Mouse (Mus musculus): Measurements from ENCODE around the gene Zbtb4.

The Zbtb4 gene

GRCm38 (mm10) chr11:69801379-69801977 lies 35.8 kb downstream of the Zbtb4 start, which contains the start of gene Fgf11:
Gene Fgf11 (minus strand): TSS chr11:69801857.
- no peak for DNase-seq

- peak; percentile 84 for DNase-seq
These were observed 37.0 kb downstream of the Zbtb4 start for GRCm38 (mm10) chr11:69802648-69803105.

- DNase-seq: no peak
These were observed 37.6 kb downstream of the Zbtb4 start for GRCm38 (mm10) chr11:69803328-69803727.

GRCm38 (mm10) chr11:69803786-69804651 lies 38.3 kb downstream of the Zbtb4 start:
- peak; percentile 84 for DNase-seq

GRCm38 (mm10) chr11:69804652-69804940 lies 38.9 kb downstream of the Zbtb4 start:
- DNase-seq: no peak

GRCm38 (mm10) chr11:69804972-69805909 lies 39.5 kb downstream of the Zbtb4 start, which contains the start of gene Tmem102:
Gene Tmem102 (minus strand): TSS chr11:69805624.
- DNase-seq: no peak

GRCm38 (mm10) chr11:69806378-69806777 lies 40.7 kb downstream of the Zbtb4 start:
- DNase-seq: no peak

- DNase-seq: no peak
These were observed 41.9 kb downstream of the Zbtb4 start for GRCm38 (mm10) chr11:69807641-69808040.

- no peak for DNase-seq
These were observed 44.6 kb downstream of the Zbtb4 start for GRCm38 (mm10) chr11:69810280-69810679.

- DNase-seq: peak; percentile 48
These were observed 49.4 kb downstream of the Zbtb4 start, which contains the start of gene Gm39566 for GRCm38 (mm10) chr11:69815155-69815554. Gene Gm39566 (minus strand): TSS chr11:69815298.

- DNase-seq: no peak
These were observed 50.8 kb downstream of the Zbtb4 start for GRCm38 (mm10) chr11:69816520-69816919.

GRCm38 (mm10) chr11:69818365-69818764 lies 52.7 kb downstream of the Zbtb4 start, which contains the start of gene Spem2:
Gene Spem2 (minus strand): TSS chr11:69818465.
- DNase-seq: no peak

GRCm38 (mm10) chr11:69818871-69819270 lies 53.2 kb downstream of the Zbtb4 start:
- DNase-seq: no peak

- DNase-seq: no peak
These were observed 56.4 kb downstream of the Zbtb4 start, which contains the start of gene Spem1 for GRCm38 (mm10) chr11:69822080-69822479. Gene Spem1 (minus strand): TSS chr11:69822180.

GRCm38 (mm10) chr11:69823456-69823855 lies 57.7 kb downstream of the Zbtb4 start:
- DNase-seq: no peak

- DNase-seq: no peak
These were observed 63.1 kb downstream of the Zbtb4 start for GRCm38 (mm10) chr11:69828832-69829231.

- no peak for DNase-seq
These were observed 67.8 kb downstream of the Zbtb4 start for GRCm38 (mm10) chr11:69833554-69833953.
